Mouse (Mus musculus) midbrain, embryonic 11.5 days (tissue): ENCODE results near the gene Lmx1b. TPM values are rescaled to one million over a fixed set of nuclear protein-coding genes. Genes with fewer than 3 reads are reported as not detected.
A peak's percentile ranks its signal among the peaks of the same experiment; 100 is the strongest.

Experiments used
- ATAC-seq: fragments of 200-750 bp; cut with Nextera tagmentation; 2 replicates; pipeline ENCODE4 v1.8.0; 2017; ENCODE audit warnings: moderate TSS enrichment, moderate library complexity; ENCODE audit not compliant: low FRiP score
- DNase-seq: peaks from one replicate; pipeline ENCODE4 v3.0.0; 2015; ENCODE audit warnings: low spot score; ENCODE audit errors: missing footprints
- H3K27ac ChIP-seq: fragments of 300-500 bp; sonication (generic); 2 replicates; pipeline ENCODE4 v1.5.1; 2014; ENCODE audit warnings: low read depth, low read length
- H3K27me3 ChIP-seq: fragments of 300-500 bp; sonication (generic); 2 replicates; pipeline ENCODE4 v1.6.1; 2014; ENCODE audit warnings: mild to moderate bottlenecking, low read length, moderate library complexity, mixed read lengths; ENCODE audit not compliant: control insufficient read depth, insufficient read depth
- H3K36me3 ChIP-seq: fragments of 300-500 bp; sonication (generic); 2 replicates; pipeline ENCODE4 v1.6.1; 2014; ENCODE audit warnings: mild to moderate bottlenecking, low read length, moderate library complexity, mixed read lengths; ENCODE audit not compliant: control insufficient read depth, insufficient read depth
- H3K4me1 ChIP-seq: fragments of 300-500 bp; sonication (generic); 2 replicates; pipeline ENCODE4 v1.6.1; 2014; ENCODE audit warnings: low read length; ENCODE audit not compliant: control insufficient read depth, insufficient read depth
- H3K4me2 ChIP-seq: fragments of 300-500 bp; sonication (generic); 2 replicates; pipeline ENCODE4 v1.6.1; 2014; ENCODE audit warnings: mild to moderate bottlenecking, moderate library complexity
- H3K4me3 ChIP-seq: fragments of 300-500 bp; sonication (generic); 2 replicates; pipeline ENCODE4 v1.5.1; 2014; ENCODE audit warnings: low read depth, low read length
- H3K9ac ChIP-seq: fragments of 300-500 bp; sonication (generic); 2 replicates; pipeline ENCODE4 v1.6.1; 2014; ENCODE audit warnings: low read length
- H3K9me3 ChIP-seq: fragments of 300-500 bp; sonication (generic); 2 replicates; pipeline ENCODE4 v1.6.1; 2016; ENCODE audit warnings: low read length; ENCODE audit not compliant: control insufficient read depth
- WGBS: fragments of 180-500 bp; shearing (Covaris S2); extraction: QIAGEN DNeasy Blood & Tissue Kit; methylation state at CpG from one replicate; pipeline ENCODE4 v1.1.7; 2014; 5-methylcytosine and 5-hydroxymethylcytosine counted together
- polyA plus RNA-seq: library from polyadenylated mRNA; unstranded; fragments of >200 nt; fragmentation: Nextera tagmentation; extraction: Ambion mirVana; gene quantifications from 2 replicates; pipeline ENCODE4 v1.2.1, GENCODE M21; 2014

Lmx1b gene
- polyA plus RNA-seq, result 2.0 and 2.2 TPM in 2 replicates

DNA sequence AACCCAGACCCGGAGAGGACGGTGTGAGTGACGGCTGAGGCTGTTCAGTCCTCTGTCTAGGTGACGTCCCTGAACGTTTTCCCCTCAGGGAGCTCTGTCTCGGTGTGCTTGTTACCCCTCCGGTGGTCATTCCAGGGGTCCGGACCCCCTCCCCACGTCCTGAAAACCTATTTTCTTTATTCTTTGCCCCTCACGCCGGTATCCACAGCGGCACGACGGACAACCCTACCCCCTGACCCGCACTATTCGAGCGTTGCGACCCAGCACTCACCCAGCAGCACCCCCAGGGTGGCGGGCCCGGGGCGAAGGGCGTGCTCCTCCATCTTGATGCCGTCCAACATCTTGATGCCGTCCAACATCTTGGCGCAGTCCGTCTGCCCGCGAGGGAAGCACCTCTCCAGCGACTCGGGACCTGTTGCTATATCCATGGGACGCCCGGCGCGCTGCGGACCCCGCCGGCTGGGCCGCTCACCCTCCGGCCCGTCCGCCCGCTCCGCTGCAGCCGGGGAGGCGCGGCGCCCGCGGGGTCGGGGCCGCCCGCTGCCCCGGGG lies at the start of gene Lmx1b:
TSS of gene Lmx1b (minus strand) at position 341 of the 551 bp plus-strand sequence.
- peak within 1 kb of the TSS; percentile 62 for H3K9ac ChIP-seq
- no peak for ATAC-seq
- H3K27me3 ChIP-seq, result peaks cover 98% of the 10 kb centered on the region
- under 1% methylated on average over 52 of the region's 53 CpGs for WGBS
- H3K9me3 ChIP-seq, result no peaks in the 10 kb centered on the region
- peak within 1 kb of the TSS; percentile 49 for H3K4me2 ChIP-seq
- no peak within 1 kb of the TSS for H3K27ac ChIP-seq
- peak within 1 kb of the TSS; percentile 43 for H3K4me3 ChIP-seq
- H3K36me3 ChIP-seq, result no peaks in the 10 kb centered on the region
- H3K4me1 ChIP-seq, result peaks cover 15% of the 10 kb centered on the region; the same call in 1 of the 2 replicates
- DNase-seq, result peak; percentile 91

DNA sequence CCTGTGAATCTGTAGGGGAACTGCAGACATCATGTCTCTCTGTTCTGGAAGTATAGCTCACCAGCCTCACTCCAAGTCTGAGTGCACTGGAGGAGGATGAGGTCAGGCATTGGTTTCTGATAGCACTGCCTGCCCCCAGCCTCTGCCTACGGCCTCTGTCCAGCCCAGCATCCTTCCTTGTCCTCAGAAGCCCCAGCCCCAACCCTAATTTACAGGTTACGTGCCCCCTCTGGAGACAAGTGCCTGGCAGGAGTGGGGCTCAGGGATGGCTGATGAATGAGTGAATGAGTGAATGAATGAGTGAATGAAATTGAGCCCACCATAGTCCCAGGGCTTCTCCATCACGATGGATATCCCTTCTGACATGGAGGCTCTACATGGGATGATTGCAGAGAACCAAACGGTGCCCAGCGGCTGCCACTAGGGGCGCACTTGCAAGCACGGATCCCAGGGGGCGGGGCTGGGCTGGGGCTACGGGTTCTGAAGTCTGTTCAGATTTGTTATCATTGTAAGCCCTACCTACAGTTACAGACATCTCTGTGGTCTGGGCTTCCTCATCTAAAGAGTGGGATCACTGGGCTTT lies 49.7 kb upstream of the Lmx1b start:
- H3K9ac ChIP-seq, result peak overlapping the region; percentile 50; the same call in 1 of the 2 replicates
- peaks cover 10% of the 10 kb centered on the region for H3K4me1 ChIP-seq
- DNase-seq (peak; percentile 97), ATAC-seq (peak; percentile 55)
- H3K27ac ChIP-seq, result peak overlapping the region; percentile 45
- no peaks in the 10 kb centered on the region for H3K9me3 ChIP-seq
- no peaks in the 10 kb centered on the region for H3K27me3 ChIP-seq
- WGBS, result 28% methylated on average over 9 of the region's 9 CpGs
- H3K4me2 ChIP-seq, result no peak overlapping the region
- H3K4me3 ChIP-seq, result no peak overlapping the region
- no peaks in the 10 kb centered on the region for H3K36me3 ChIP-seq

DNA sequence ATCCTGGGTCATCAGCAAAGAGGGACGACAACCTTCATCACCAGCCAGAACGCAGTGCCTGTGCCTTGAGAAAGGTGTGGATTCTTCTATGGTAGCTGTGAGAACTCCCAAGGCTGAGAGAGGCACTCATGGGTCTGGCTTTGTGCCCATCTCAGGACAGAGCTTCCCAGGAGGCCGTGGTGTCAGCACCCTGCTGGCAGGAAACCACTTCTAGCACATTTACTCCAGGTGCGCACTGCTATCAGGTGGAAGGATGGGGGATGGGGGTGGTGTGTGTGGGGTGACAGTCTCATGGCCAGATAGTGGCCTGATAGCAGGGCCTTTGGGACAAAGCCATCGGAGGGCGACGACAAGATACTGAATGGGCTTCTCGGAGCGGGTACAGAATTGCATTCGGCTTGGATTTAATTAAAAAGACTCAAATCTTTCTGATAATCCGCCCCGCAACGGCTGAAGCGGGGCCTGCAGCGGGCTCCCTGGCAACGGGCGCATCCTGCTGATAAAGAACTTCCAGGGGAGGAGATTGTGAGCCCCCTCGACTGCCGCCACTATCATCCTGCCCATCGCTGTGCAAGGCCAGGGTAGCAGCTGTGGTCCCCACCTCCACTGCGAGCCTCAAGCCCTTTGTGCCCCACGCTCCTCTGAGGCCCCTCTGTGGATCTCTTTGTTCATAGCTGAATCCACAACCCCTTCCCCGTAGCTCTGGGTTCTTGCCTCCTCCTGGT lies 49.0 kb upstream of the Lmx1b start:
- Histone ChIP-seq H3K9me3 (no peaks in the 10 kb centered on the region), H3K36me3 (no peaks in the 10 kb centered on the region), H3K4me2 (peak overlapping the region; percentile 26; the same call in 1 of the 2 replicates), H3K27me3 (no peaks in the 10 kb centered on the region), H3K4me3 (no peak overlapping the region), H3K9ac (peak overlapping the region; percentile 50; the same call in 1 of the 2 replicates), H3K4me1 (peaks cover 10% of the 10 kb centered on the region), H3K27ac (peak overlapping the region; percentile 45)
- ATAC-seq, result peak; percentile 62
- 21% methylated on average over 23 of the region's 23 CpGs for WGBS
- peak; percentile 90 for DNase-seq

DNA sequence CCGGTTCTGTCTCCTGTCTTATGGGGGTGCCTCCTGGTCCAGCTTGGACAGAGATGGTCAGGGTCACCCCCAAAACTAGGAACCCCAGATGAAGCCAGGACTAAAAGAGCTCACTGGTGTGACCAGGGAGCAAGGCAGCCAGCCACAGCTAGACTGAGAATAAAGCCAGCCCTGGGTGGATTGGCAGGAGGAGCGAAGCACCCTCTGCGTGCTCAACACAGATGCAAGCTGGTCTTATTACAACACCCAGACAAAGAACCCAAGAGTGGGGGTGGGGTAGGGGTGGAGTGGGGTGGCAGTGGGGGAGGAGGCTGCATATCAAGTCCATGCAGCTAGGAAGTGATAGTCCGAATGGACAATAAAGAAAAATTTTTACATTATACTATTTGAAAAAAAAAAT lies 43.3 kb upstream of the Lmx1b start:
- Histone ChIP-seq H3K4me3 (no peak overlapping the region), H3K4me1 (peaks cover 8% of the 10 kb centered on the region; the same call in 1 of the 2 replicates), H3K27me3 (no peaks in the 10 kb centered on the region; the same call in 1 of the 2 replicates), H3K9me3 (no peaks in the 10 kb centered on the region), H3K27ac (no peak overlapping the region), H3K4me2 (no peak overlapping the region), H3K9ac (peak overlapping the region; percentile 38), H3K36me3 (no peaks in the 10 kb centered on the region)
- DNase-seq (no peak), ATAC-seq (peak; percentile 40; the same call in 1 of the 2 replicates)
- WGBS, result 58% methylated on average over 4 of the region's 4 CpGs

DNA sequence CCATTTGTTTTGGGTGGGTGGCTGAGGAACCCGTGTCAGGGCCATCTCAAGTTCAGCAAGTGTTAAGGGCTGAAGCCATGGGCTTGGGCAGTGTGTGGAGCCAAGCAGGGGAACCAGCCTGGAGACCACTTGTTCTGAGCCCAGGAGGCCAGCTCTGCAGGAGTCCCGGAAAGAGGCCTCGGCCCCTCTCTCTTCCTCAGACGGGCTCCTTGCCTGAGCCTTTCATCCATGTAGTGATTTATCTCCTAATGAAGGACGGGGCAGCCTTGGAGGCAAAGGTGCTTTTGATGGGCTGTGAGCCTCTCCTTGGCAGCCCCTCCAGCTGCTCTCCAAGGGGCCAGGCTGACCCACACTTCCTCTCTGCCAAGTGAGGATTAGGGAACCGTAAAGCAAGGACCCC lies 42.8 kb upstream of the Lmx1b start:
- no peaks in the 10 kb centered on the region for H3K36me3 ChIP-seq
- peak overlapping the region; percentile 38; the same call in 1 of the 2 replicates for H3K9ac ChIP-seq
- no peak for DNase-seq
- H3K9me3 ChIP-seq, result no peaks in the 10 kb centered on the region
- no peak for ATAC-seq
- no peak overlapping the region for H3K4me2 ChIP-seq
- H3K4me3 ChIP-seq, result no peak overlapping the region
- WGBS, result 41% methylated on average over 6 of the region's 6 CpGs
- no peak overlapping the region for H3K27ac ChIP-seq
- no peaks in the 10 kb centered on the region; the same call in 1 of the 2 replicates for H3K27me3 ChIP-seq
- H3K4me1 ChIP-seq, result peaks cover 8% of the 10 kb centered on the region; the same call in 1 of the 2 replicates

DNA sequence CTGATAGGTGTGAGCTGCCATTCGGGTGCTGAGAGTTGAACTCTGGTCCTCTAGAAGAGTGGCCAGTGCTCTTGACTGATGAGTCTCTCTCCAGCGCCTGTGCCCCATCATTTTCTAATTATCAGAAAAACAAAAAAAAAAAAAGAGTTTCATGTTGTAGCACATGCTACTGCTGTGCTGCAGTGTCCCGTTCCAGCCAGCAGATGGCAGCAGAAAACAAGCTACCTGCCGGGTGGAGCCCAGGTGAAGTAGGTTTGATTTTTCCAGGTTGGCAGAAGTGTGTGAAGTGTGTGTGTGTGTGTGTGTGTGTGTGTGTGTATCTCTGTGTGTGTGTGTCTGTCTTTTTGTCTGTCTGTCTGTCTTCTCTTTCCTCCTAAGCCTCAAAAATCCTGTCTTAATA lies 41.9 kb upstream of the Lmx1b start:
- WGBS, result 13% methylated on average over 4 of the region's 4 CpGs
- no peak overlapping the region for H3K27ac ChIP-seq
- peaks cover 8% of the 10 kb centered on the region; the same call in 1 of the 2 replicates for H3K4me1 ChIP-seq
- no peak for ATAC-seq
- H3K9me3 ChIP-seq, result no peaks in the 10 kb centered on the region
- H3K36me3 ChIP-seq, result no peaks in the 10 kb centered on the region
- no peaks in the 10 kb centered on the region; the same call in 1 of the 2 replicates for H3K27me3 ChIP-seq
- H3K9ac ChIP-seq, result no peak overlapping the region
- H3K4me3 ChIP-seq, result no peak overlapping the region
- H3K4me2 ChIP-seq, result no peak overlapping the region
- DNase-seq, result peak; percentile 92

DNA sequence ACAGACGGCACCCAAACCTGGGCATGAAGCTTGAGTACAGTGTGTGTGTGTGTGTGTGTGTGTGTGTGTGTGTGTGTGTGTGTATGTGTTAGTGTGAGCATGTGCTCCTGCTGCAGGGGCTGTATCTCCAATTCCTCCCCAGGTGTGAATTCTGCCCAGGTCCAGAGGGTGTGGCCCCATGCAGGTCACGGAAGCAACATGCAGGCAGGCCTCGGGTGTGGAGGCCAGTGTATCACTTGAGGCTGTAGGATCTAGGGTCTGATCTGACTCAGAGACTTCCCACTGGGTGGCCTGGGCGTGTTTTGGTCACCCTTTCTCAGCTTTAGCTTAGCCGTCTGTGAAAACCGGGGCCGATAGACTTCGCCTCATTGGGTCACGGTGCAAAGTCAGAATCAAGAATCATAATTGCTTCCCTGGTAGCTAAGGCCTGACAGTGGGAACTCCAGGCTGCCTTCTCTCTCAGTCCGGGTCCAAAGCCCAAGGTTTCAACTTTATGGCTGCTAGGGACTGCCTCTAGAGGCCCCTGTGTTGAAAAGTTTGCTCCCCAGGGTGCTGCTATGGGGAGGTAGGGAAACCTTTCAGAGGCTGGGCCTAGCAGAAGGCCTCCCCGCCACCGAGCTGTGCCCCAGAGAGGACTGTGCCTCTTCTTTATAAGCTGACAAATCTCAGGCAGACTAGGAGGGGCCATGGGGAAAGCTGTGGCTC lies 38.8 kb upstream of the Lmx1b start:
- H3K4me1 ChIP-seq, result peaks cover 8% of the 10 kb centered on the region; the same call in 1 of the 2 replicates
- WGBS, result 72% methylated on average over 12 of the region's 12 CpGs
- H3K27me3 ChIP-seq, result no peaks in the 10 kb centered on the region; the same call in 1 of the 2 replicates
- DNase-seq (no peak), ATAC-seq (no peak)
- no peak overlapping the region for H3K27ac ChIP-seq
- H3K9ac ChIP-seq, result no peak overlapping the region
- H3K4me2 ChIP-seq, result no peak overlapping the region
- H3K9me3 ChIP-seq, result no peaks in the 10 kb centered on the region
- H3K36me3 ChIP-seq, result no peaks in the 10 kb centered on the region
- H3K4me3 ChIP-seq, result no peak overlapping the region

DNA sequence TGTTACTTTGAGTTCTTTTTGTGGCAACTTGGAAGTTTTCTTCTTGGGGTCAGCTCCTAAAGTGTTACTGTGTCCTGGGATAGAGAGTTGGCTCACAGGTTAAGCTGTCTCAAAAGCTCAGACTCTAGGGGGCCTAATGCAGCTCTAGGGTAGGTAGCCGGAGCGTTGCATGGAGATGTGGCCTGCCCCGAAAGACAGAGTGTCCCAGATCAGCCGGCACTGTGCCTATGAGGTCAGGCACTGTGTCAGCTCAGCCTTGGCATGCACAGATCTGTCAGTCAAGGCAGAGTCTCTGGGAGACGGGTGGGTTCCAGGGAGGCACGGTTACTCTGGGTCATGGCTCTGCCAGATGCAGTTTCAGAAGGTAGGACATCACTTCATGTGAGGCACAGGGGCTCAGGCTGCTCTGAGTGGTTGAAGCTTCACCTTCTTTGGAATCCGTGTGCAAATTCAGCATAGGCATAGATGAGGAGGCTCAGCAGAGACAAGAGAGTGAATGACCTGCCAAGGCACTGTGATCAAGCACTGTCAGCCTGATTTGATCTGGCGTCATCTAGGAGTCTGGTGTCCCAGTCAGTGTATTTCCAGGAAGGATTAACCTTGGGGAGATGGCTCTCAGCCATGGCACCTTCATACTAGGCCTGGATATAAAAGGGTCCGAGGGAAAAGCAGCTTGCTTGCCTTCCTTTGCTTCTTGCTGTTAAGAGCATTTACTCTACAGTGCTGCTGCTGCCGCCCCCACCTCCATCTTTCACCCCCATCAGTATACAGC lies 32.6 kb upstream of the Lmx1b start:
- Histone ChIP-seq H3K36me3 (no peaks in the 10 kb centered on the region), H3K4me3 (no peak overlapping the region), H3K4me1 (no peaks in the 10 kb centered on the region), H3K9me3 (no peaks in the 10 kb centered on the region), H3K9ac (no peak overlapping the region), H3K27ac (no peak overlapping the region), H3K27me3 (no peaks in the 10 kb centered on the region), H3K4me2 (no peak overlapping the region)
- ATAC-seq (no peak), DNase-seq (no peak)
- 82% methylated on average over 10 of the region's 10 CpGs for WGBS
